Mouse (Mus musculus) thymus, adult 2 months (tissue): ENCODE data around the gene Rap1gap.

Experiments
- CTCF ChIP-seq: fragments of 200-500 bp; IDR thresholded peaks from 2 replicates; pipeline ENCODE4 v1.5.1; 2012; ENCODE audit warnings: mild to moderate bottlenecking, control low read depth, low read length, moderate library complexity, borderline replicate concordance; ENCODE audit not compliant: control insufficient read depth, poor library complexity, insufficient read depth; ENCODE audit errors: extremely low read depth
- POLR2A ChIP-seq: fragments of 200-500 bp; IDR thresholded peaks from 2 replicates; pipeline ENCODE4 v1.6.1; 2012; ENCODE audit warnings: mild to moderate bottlenecking, low read length, control low read depth, moderate library complexity; ENCODE audit not compliant: control insufficient read depth, poor library complexity, insufficient read depth; ENCODE audit errors: extremely low read depth

- TF ChIP-seq CTCF, result no peak
- no peak for TF ChIP-seq POLR2A
Measured at GRCm38 (mm10) chr4:137655241-137656031, 9.1 kb upstream of the Rap1gap start.
